Mouse (Mus musculus): ENCODE measurements around the gene Chia1.
"Not testable (repeated sequence)": the region's sequence is repeated elsewhere in the genome, so short reads cannot be mapped to it uniquely, and the experiment has no call there.

Chia1 gene

GRCm38 (mm10) chr3:106112929-106113328 lies at the start of gene Chia1:
Gene Chia1, plus strand, starts transcription at chr3:106113229.
- DNase-seq, result no peak

GRCm38 (mm10) chr3:106067707-106068106 lies 45.3 kb upstream of the Chia1 start:
- not testable (repeated sequence) for DNase-seq

GRCm38 (mm10) chr3:106070994-106071393 lies 42.0 kb upstream of the Chia1 start:
- DNase-seq, result no peak

- DNase-seq, result no peak
Measured at GRCm38 (mm10) chr3:106074824-106075223, 38.2 kb upstream of the Chia1 start.

- no peak for DNase-seq
Measured at GRCm38 (mm10) chr3:106126999-106127398, 14.0 kb downstream of the Chia1 start.

GRCm38 (mm10) chr3:106128807-106129493 lies 15.9 kb downstream of the Chia1 start:
- DNase-seq, result no peak

- peak; percentile 92 to 95 for DNase-seq
Measured at GRCm38 (mm10) chr3:106131690-106132089, 18.7 kb downstream of the Chia1 start.

- no peak for DNase-seq
Measured at GRCm38 (mm10) chr3:106144081-106144480, 31.1 kb downstream of the Chia1 start.

- no peak for DNase-seq
Measured at GRCm38 (mm10) chr3:106154413-106154812, 41.4 kb downstream of the Chia1 start.

- no peak for DNase-seq
Measured at GRCm38 (mm10) chr3:106167464-106167863, 54.4 kb downstream of the Chia1 start, which contains the start of gene Chil3. Gene Chil3, minus strand, starts transcription at chr3:106167564.

- peak in 1 of 2 experiments; percentile 9 for DNase-seq
Measured at GRCm38 (mm10) chr3:106170522-106171053, 57.6 kb downstream of the Chia1 start.

- DNase-seq, result no peak
Measured at GRCm38 (mm10) chr3:106171135-106171731, 58.2 kb downstream of the Chia1 start.

- not testable (repeated sequence) for DNase-seq
Measured at GRCm38 (mm10) chr3:106172506-106172905, 59.5 kb downstream of the Chia1 start.

GRCm38 (mm10) chr3:106174971-106175370 lies 61.9 kb downstream of the Chia1 start:
- not testable (repeated sequence) for DNase-seq

- DNase-seq, result no peak
Measured at GRCm38 (mm10) chr3:106177509-106178189, 64.6 kb downstream of the Chia1 start.
